Comparison of ENCODE assay signal across 13 mouse cellular contexts in the genomic region with DNA sequence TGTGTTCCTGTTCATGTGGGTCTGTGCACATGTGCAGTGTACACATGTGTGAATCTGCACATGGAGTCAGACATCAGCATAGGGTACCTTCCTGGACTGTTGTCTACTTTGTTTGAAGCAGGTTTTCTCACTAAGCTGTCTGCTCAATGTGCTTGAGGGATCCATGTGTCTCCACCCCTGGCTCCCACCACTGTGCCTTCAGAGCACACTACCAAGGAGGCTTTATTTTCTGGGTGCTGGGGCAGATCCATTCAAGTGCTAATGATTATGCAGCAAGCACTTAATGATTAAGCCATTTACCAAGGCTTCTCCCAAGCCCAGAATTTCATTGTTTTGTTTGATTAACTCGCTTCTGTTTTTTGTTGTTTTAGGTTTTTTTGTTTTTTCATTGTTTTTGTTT.
"Had no signal": no experiment of that assay in that cellular context is flagged by ENCODE, and none has a peak within 500 bp of the region (broad histone marks: within the 10 kb centered on the region; RNA-seq: fewer than 3 reads in every experiment).

No protein-coding gene starts in this region.

- H3K4me2 ChIP-seq: limb, embryonic 15.5 days; liver, embryonic 12.5 days; lung, embryonic 14.5 days; midbrain, embryonic 12.5 days; neural tube, embryonic 12.5 days had no signal

- H3K9me3 ChIP-seq: limb, embryonic 15.5 days; liver, embryonic 12.5 days; midbrain, embryonic 12.5 days; neural tube, embryonic 12.5 days had no signal

- H3K36me3 ChIP-seq: limb, embryonic 15.5 days; liver, embryonic 12.5 days; midbrain, embryonic 12.5 days; neural tube, embryonic 12.5 days had no signal

- DNase-seq: kidney, adult 11 months; kidney, postnatal 25 days; layer of hippocampus, adult 9-11 months; layer of hippocampus, postnatal 36 days; lung, embryonic 14.5 days; lung, postnatal 10 days; lung, postnatal 4 days; thymus, adult 18-20 months; thymus, postnatal 14 days had no signal

- H3K27me3 ChIP-seq: limb, embryonic 15.5 days; liver, embryonic 12.5 days; midbrain, embryonic 12.5 days; neural tube, embryonic 12.5 days had no signal

- H3K4me3 ChIP-seq: limb, embryonic 15.5 days; liver, embryonic 12.5 days; midbrain, embryonic 12.5 days; neural tube, embryonic 12.5 days had no signal

- H3K27ac ChIP-seq: limb, embryonic 15.5 days; liver, embryonic 12.5 days; midbrain, embryonic 12.5 days; neural tube, embryonic 12.5 days had no signal

- ATAC-seq: liver, embryonic 12.5 days had no signal

- H3K4me1 ChIP-seq: limb, embryonic 15.5 days; liver, embryonic 12.5 days; neural tube, embryonic 12.5 days had no signal

- H3K9ac ChIP-seq: limb, embryonic 15.5 days; liver, embryonic 12.5 days; lung, embryonic 14.5 days; midbrain, embryonic 12.5 days; neural tube, embryonic 12.5 days had no signal
